Mouse (Mus musculus) hindbrain, embryonic 13.5 days (tissue): ENCODE data around the gene Macrod2. TPM values are rescaled to one million over a fixed set of nuclear protein-coding genes. Genes with fewer than 3 reads are reported as not detected.

Experiments
- ATAC-seq: fragments of 200-750 bp; cut with Nextera tagmentation; 2 replicates; pipeline ENCODE4 v1.8.0; 2017; ENCODE audit warnings: moderate TSS enrichment; ENCODE audit not compliant: low FRiP score
- H3K27ac ChIP-seq: fragments of 300-500 bp; sonication (generic); 2 replicates; pipeline ENCODE4 v1.5.1; 2015; ENCODE audit warnings: inconsistent platforms, mild to moderate bottlenecking, moderate library complexity
- H3K27me3 ChIP-seq: fragments of 300-500 bp; sonication (generic); 2 replicates; pipeline ENCODE4 v1.6.1; 2015; ENCODE audit warnings: mild to moderate bottlenecking, inconsistent platforms
- H3K36me3 ChIP-seq: fragments of 300-500 bp; sonication (generic); 2 replicates; pipeline ENCODE4 v1.6.1; 2015; ENCODE audit warnings: mild to moderate bottlenecking, inconsistent platforms
- H3K4me1 ChIP-seq: fragments of 300-500 bp; sonication (generic); replicated peaks from 2 replicates; pipeline ENCODE4 v1.6.1; 2015; ENCODE audit warnings: inconsistent platforms
- H3K4me2 ChIP-seq: fragments of 300-500 bp; sonication (generic); 2 replicates; pipeline ENCODE4 v1.6.1; 2015; ENCODE audit warnings: inconsistent platforms, mild to moderate bottlenecking, moderate library complexity
- H3K4me3 ChIP-seq: fragments of 300-500 bp; sonication (generic); 2 replicates; pipeline ENCODE4 v1.5.1; 2015; ENCODE audit warnings: mild to moderate bottlenecking, inconsistent platforms
- H3K9ac ChIP-seq: fragments of 300-500 bp; sonication (generic); 2 replicates; pipeline ENCODE4 v1.6.1; 2015; ENCODE audit warnings: mild to moderate bottlenecking, inconsistent platforms
- H3K9me3 ChIP-seq: fragments of 300-500 bp; sonication (generic); 2 replicates; pipeline ENCODE4 v1.6.1; 2016; ENCODE audit warnings: inconsistent platforms
- WGBS: fragments of 180-500 bp; shearing (Covaris S2); methylation state at CpG from one replicate; pipeline ENCODE4 v1.1.7; 2015; 5-methylcytosine and 5-hydroxymethylcytosine counted together
- polyA plus RNA-seq: library from polyadenylated mRNA; unstranded; fragments of >200 nt; fragmentation: Nextera tagmentation; extraction: Ambion mirVana; gene quantifications from 2 replicates; pipeline ENCODE4 v1.2.1, GENCODE M21; 2015

Gene Macrod2
- polyA plus RNA-seq, 1 experiment from 2014 or later = 74.7 TPM

DNA sequence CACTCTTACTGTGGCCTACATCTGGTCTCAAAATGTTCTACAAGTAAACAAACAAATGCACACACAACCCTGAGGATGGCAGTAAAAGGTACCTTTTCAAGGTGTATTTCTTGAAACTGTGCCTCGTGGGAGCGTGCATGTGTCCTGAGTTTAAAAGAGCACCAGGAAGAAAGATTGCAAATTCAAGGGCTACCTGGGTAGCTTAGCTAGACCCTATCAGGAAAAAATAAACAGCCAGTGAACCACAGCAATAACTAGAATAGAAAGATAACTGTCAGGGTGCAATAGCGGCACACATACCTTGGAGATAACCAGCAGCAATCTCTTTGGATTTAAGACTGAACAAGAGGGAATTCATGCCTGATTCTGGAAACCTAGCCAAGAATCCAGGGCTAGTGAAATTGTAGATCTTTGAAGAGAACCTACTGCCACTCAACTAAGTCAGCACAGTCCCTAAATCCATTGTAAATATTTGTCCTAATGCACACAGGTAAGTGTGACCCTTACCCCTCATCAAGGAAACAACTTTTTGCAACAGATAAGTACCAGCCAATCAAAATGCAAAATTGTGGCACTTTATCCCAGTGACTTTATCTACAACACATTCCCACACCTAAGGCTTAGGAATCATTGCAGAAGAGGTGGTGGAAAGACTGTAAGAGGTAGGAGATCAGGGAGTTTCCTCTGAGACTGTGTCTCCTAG is 590.7 kb downstream of the Macrod2 start:
- Histone ChIP-seq H3K9ac (no peak overlapping the region), H3K27me3 (no peaks in the 10 kb centered on the region), H3K4me3 (no peak overlapping the region), H3K27ac (no peak overlapping the region), H3K9me3 (no peaks in the 10 kb centered on the region), H3K4me1 (no peaks in the 10 kb centered on the region), H3K36me3 (no peaks in the 10 kb centered on the region), H3K4me2 (no peak overlapping the region)
- WGBS = 98% methylated on average over 3 of the region's 3 CpGs
- no peak for ATAC-seq

DNA sequence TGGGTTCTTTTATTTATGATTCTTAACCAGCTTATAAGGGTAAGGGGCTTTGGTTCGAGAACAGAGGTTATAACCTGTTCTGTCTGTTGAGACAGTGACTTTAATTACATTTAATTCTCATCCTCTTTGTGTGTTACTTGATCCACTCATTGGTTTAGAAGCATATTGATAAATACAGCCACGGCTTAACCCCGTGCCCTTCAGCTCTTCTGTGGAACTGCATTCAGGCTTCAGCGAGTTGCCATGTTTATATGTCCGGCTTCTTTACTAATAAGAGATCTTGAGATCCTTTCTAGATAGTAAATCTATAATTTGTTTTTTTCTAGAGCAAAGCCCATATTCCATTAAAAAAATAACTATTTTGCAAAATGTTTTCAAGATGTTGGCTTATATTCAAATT is 608.7 kb downstream of the Macrod2 start:
- peaks cover 7% of the 10 kb centered on the region for H3K4me1 ChIP-seq
- H3K36me3 ChIP-seq = no peaks in the 10 kb centered on the region
- no peak overlapping the region for H3K27ac ChIP-seq
- no peaks in the 10 kb centered on the region for H3K9me3 ChIP-seq
- 79% methylated on average over 5 of the region's 5 CpGs for WGBS
- H3K27me3 ChIP-seq = no peaks in the 10 kb centered on the region
- H3K9ac ChIP-seq = no peak overlapping the region
- no peak overlapping the region for H3K4me3 ChIP-seq
- H3K4me2 ChIP-seq = no peak overlapping the region
- ATAC-seq = no peak

DNA sequence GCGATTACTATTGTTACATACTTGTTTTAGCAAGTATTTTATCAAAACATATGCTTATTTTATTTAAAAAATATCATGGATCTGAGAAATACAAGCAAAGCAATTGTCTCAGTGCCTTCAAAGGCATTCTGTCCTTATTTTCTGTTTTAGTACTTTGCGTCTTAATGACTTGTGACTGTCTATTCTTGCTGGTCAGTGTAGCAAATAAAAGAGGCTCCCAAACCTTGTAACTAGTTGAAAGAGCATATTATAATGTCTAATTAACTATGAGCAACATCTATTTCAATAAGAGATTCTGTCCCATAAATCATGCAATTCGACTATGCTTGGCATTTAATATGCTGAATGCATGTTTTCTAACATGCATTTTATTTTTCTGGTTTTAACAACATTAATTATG is 609.2 kb downstream of the Macrod2 start:
- ATAC-seq = no peak
- H3K9me3 ChIP-seq = no peaks in the 10 kb centered on the region
- WGBS = 78% methylated on average over 3 of the region's 3 CpGs
- no peak overlapping the region for H3K4me2 ChIP-seq
- no peak overlapping the region for H3K27ac ChIP-seq
- H3K4me1 ChIP-seq = peaks cover 7% of the 10 kb centered on the region
- no peak overlapping the region for H3K4me3 ChIP-seq
- no peak overlapping the region for H3K9ac ChIP-seq
- no peaks in the 10 kb centered on the region for H3K27me3 ChIP-seq
- no peaks in the 10 kb centered on the region for H3K36me3 ChIP-seq

DNA sequence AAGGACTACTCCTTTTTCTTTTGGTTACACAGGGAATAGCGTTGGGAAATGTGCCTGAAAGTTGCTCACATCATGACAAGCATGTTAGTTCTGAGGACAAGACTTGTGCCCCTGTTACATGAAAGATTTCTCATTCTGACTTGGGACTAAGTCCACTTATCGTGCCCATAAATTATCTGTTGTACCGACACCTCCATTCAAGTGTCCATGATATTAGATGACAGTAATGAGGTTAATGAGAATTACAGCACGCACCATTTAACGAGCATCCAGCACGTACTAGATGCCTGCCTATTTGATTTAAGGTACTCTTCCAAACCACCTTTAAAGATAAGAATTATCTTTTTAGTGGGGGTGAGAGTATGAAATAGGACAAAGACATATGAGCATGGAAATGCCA is 610.5 kb downstream of the Macrod2 start:
- ATAC-seq = no peak
- WGBS = 70% methylated on average over 6 of the region's 6 CpGs
- no peaks in the 10 kb centered on the region for H3K27me3 ChIP-seq

DNA sequence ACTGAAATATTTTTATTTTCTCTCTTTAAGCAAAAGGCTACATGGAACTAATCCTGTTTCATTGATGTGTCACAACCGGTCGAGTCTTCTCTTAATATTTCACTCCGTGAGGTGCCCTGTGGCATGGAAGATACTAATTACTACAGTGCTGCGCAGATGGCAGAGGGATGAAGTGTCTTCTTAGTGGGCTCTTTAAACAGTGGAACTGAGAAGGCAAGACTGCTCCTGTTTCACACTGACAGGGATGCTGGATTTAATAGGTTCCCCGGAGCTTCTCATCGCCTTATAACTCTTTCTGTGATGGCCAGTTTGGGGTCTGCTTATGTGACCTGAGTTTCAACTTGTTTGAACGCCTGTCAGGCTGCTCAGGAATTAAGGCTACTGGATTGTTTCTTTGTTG is 612.6 kb downstream of the Macrod2 start:
- Histone ChIP-seq H3K27me3 (no peaks in the 10 kb centered on the region), H3K4me3 (no peak overlapping the region), H3K36me3 (no peaks in the 10 kb centered on the region), H3K27ac (no peak overlapping the region), H3K9me3 (no peaks in the 10 kb centered on the region), H3K4me2 (no peak overlapping the region), H3K9ac (no peak overlapping the region), H3K4me1 (peaks cover 7% of the 10 kb centered on the region)
- no peak for ATAC-seq
- 59% methylated on average over 7 of the region's 7 CpGs for WGBS

More for the DNA sequence above, 610.5 kb downstream of the Macrod2 start:
- Histone ChIP-seq H3K4me2 (no peak overlapping the region), H3K9me3 (no peaks in the 10 kb centered on the region), H3K27ac (no peak overlapping the region), H3K36me3 (no peaks in the 10 kb centered on the region), H3K4me1 (peaks cover 7% of the 10 kb centered on the region), H3K4me3 (no peak overlapping the region), H3K9ac (no peak overlapping the region)

DNA sequence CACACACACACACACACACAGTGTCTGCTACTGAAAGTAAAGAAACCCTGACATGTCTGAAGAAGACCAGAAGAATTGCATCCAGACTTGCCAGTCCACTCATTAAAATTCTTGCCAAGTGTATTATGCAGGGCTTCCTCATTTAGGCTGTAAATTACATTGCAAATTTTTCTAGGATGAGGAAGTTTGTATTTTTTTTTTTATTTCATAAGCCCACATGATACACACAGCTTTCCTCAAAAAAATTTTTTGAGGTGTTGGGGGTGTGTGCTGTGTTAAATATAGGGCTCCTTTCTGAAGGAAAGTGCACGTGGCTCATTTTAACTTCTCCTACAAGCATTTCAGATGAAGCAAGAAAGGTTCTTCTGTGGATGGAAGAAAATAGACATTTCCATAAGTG is 613.3 kb downstream of the Macrod2 start:
- no peaks in the 10 kb centered on the region for H3K36me3 ChIP-seq
- peaks cover 9% of the 10 kb centered on the region for H3K4me1 ChIP-seq
- 85% methylated on average over 1 of the region's 1 CpGs for WGBS
- H3K4me3 ChIP-seq = no peak overlapping the region
- no peak overlapping the region for H3K27ac ChIP-seq
- no peak for ATAC-seq
- H3K27me3 ChIP-seq = no peaks in the 10 kb centered on the region
- H3K9ac ChIP-seq = no peak overlapping the region
- H3K9me3 ChIP-seq = no peaks in the 10 kb centered on the region
- H3K4me2 ChIP-seq = no peak overlapping the region

DNA sequence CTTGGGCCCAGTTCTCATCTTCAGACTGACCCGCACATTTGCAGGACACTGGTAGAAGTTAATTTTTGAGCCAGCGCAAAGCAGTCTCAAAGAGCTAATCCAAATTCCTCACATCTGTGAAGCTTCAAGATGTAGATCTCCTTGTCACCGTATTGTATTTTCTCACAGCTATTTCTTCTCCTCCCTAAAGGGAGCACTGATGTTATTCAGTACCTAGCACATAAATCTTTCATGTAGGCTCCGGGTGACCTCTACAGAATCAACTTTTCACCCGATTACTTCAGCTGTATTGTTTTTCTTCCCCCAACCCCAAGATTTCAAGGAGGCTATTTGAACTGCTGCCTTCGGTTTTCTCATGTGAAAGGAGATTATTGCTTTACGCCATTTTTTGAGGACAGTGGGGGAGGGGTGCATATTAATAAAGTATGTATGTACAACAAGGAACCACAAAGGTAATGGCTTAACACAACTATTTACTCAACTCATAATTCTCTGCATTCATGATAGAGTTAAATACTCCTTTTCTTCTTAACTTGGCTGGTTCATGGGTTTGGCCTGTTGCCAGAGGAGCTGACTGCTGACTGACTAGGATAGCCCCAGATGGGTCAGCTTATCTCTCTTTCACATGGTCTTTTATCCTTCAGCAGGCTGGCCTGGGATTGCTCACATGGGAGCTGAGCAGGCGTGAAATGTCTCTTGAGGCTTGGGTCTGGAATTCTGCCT is 618.5 kb downstream of the Macrod2 start:
- Histone ChIP-seq H3K27ac (no peak overlapping the region), H3K27me3 (no peaks in the 10 kb centered on the region), H3K4me1 (peaks cover 8% of the 10 kb centered on the region), H3K36me3 (no peaks in the 10 kb centered on the region), H3K4me2 (no peak overlapping the region), H3K9me3 (no peaks in the 10 kb centered on the region), H3K9ac (no peak overlapping the region), H3K4me3 (no peak overlapping the region)
- 45% methylated on average over 8 of the region's 8 CpGs for WGBS
- 0 out of 2 replicates have a peak, but pooled peaks have one; percentile 32 for ATAC-seq

DNA sequence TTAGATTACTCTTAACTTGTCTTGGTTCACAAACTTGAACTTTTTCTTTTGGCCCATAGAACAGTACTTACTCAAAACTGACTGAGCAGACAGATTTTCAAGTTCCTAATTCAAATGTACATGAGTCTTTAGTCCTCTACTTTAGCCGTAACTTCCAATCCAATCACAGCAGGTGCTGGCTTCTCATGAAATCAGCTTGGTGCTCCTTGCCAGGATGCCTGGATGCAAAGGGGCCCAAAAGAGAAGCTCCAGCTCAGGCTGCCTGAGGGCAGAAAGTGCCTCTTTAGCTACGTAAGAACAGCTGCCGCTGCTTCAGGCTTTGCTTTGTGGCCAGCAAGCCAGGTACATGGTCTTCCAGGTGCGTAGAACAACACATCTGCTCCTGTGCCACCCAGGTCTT is 627.9 kb downstream of the Macrod2 start:
- Histone ChIP-seq H3K36me3 (no peaks in the 10 kb centered on the region), H3K4me1 (peaks cover 15% of the 10 kb centered on the region), H3K27me3 (no peaks in the 10 kb centered on the region), H3K27ac (no peak overlapping the region), H3K4me3 (no peak overlapping the region), H3K9ac (no peak overlapping the region), H3K4me2 (no peak overlapping the region), H3K9me3 (no peaks in the 10 kb centered on the region)
- WGBS = 81% methylated on average over 4 of the region's 4 CpGs
- ATAC-seq = no peak

DNA sequence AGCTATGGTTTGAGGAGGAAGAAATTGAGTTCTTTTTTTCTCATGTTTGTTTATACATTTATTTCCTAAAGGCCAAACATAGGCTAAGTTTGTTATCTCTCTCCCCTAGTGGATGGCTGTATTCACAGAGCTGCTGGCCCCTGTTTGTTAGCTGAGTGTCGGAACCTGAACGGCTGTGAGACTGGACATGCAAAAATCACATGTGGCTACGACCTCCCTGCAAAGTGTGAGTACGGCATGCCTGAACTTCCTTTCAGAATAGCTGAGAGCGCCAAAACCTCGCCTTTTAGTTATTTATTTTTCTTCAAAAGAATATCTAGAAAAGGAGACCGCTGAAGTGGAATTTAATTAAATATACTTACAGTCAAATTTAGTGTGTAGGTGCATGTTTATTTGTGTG is 628.8 kb downstream of the Macrod2 start:
- Histone ChIP-seq H3K4me1 (peaks cover 15% of the 10 kb centered on the region), H3K36me3 (no peaks in the 10 kb centered on the region), H3K27me3 (no peaks in the 10 kb centered on the region), H3K4me3 (no peak overlapping the region), H3K9ac (no peak overlapping the region), H3K9me3 (no peaks in the 10 kb centered on the region), H3K4me2 (no peak overlapping the region), H3K27ac (no peak overlapping the region; the same call in 1 of the 2 replicates)
- ATAC-seq = no peak
- 62% methylated on average over 7 of the region's 7 CpGs for WGBS

DNA sequence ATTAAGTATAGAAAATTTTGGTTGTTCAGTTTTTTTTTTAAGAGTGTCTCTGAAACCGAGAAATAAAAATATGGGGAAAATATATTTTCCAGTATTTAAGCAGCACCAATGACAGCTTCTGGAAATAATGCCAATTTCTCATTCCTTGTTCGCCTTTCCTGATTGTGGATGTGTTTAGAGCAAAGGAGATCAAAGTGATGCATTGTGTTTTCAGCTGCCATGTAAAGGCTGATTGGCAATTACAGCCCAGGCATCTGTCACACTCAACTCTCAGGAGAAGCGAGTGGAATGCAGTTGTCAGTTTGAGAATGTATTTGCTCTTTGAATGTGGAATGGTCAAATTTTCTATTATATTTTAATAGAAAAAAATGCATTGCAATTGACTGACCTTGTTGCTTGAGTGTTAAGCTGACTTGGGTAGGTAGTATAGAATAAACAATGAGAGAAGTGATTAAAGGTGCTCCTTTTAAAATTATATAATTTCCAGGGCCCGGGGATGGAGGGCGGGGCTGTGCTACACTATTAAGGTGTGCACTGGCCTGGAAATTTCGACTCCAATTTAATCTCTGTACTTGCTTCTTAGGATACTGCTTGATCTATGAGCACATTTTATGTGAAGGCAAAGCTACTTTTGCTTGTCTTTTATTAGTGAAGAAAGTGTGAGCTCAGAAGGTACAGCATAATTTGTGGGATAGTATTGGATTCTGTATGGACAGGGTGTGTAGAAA is 629.4 kb downstream of the Macrod2 start:
- no peak overlapping the region for H3K4me2 ChIP-seq
- peaks cover 15% of the 10 kb centered on the region for H3K4me1 ChIP-seq
- WGBS = 50% methylated on average over 6 of the region's 6 CpGs
- no peak overlapping the region for H3K9ac ChIP-seq
- H3K36me3 ChIP-seq = no peaks in the 10 kb centered on the region
- no peaks in the 10 kb centered on the region for H3K9me3 ChIP-seq
- H3K27ac ChIP-seq = no peak overlapping the region
- no peaks in the 10 kb centered on the region for H3K27me3 ChIP-seq
- H3K4me3 ChIP-seq = no peak overlapping the region
- ATAC-seq = no peak

DNA sequence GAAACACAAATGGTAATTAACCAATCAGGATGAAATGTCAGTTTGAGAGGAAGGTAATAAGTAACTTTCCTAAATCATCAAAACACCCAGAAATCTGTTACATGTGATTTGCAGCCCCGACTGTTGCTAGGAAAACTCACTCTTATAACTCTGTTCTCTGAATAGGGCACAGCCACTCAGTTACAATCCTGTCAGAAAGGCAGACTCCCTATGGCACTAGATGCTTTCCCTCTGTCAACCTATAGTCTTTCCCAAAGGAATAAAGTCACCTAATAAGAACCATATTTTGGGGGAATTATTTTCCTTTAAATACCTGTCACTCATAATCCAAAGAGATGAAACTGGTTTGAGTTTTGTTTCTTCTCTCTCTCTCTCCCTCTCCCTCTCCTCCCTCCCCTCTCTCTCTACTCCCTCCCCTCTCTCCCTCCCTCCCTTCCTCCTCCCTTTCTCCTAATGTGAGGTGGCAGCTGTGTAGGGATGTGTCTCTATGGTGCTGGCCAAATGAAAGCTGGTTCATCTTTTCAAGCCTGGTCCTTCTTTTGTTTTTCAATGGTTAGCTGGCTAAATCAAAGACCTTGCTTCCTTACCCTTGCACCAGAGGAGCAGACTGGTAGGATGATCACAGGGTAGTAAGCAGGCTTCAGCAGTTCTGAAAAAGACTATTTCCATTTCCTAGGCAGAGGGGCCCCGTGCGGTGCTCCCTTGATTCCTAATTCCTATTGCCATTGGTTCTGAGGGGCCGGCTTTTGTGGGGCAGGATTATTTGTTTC is 661.8 kb downstream of the Macrod2 start:
- peak; percentile 79; the same call in 1 of the 2 replicates for ATAC-seq
- Histone ChIP-seq H3K4me3 (no peak overlapping the region), H3K4me1 (peaks cover 7% of the 10 kb centered on the region), H3K4me2 (no peak overlapping the region), H3K27ac (no peak overlapping the region), H3K36me3 (no peaks in the 10 kb centered on the region), H3K27me3 (no peaks in the 10 kb centered on the region), H3K9ac (no peak overlapping the region), H3K9me3 (no peaks in the 10 kb centered on the region)
- 9% methylated on average over 4 of the region's 4 CpGs for WGBS

DNA sequence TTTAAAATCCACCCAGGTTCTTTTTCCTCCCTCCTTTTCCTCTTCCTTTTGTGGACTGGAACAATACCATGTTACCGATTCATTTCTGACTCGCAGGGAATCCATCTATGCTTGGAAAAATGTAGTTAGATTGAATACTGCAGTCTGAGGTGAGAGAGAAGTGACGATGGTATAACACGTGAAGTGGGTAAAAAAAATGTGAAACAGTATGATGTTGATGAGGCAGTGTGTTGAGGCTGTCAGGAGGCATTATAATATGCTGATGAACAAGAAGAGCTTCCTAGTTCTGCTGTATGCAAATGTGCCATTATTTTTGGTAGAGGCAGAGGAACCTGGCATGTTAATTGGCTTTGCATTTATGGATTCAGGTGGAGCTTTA is 662.3 kb downstream of the Macrod2 start:
- no peak overlapping the region for H3K4me2 ChIP-seq
- WGBS = 16% methylated on average over 4 of the region's 4 CpGs

More for the DNA sequence above, 662.3 kb downstream of the Macrod2 start:
- Histone ChIP-seq H3K4me3 (no peak overlapping the region), H3K4me1 (peaks cover 7% of the 10 kb centered on the region), H3K9me3 (no peaks in the 10 kb centered on the region), H3K27ac (no peak overlapping the region), H3K27me3 (no peaks in the 10 kb centered on the region), H3K36me3 (no peaks in the 10 kb centered on the region), H3K9ac (no peak overlapping the region)
- ATAC-seq = no peak
